Mouse (Mus musculus): ENCODE data around the gene Plekha7. TPM values are rescaled to one million over a fixed set of nuclear protein-coding genes. Genes with fewer than 3 reads are reported as not detected.

Plekha7 gene
- polyA plus RNA-seq, 1 experiment = 10.0 TPM

GRCm38 (mm10) chr7:116164232-116164631 is 143.9 kb downstream of the Plekha7 start:
- 74% methylated on average over 12 of the region's 12 CpGs for WGBS
- H3K4me1 ChIP-seq (ENCODE audit: control insufficient read depth, insufficient read depth, low read length) = no peaks in the 10 kb centered on the region
- no peak for DNase-seq
- H3K4me3 ChIP-seq (replicated peaks; ENCODE audit: extremely low read depth, low read depth, low read length) = no peak overlapping the region
- no peak for TF ChIP-seq POLR2A (IDR thresholded peaks at IDR 0.05; ENCODE audit: borderline replicate concordance, extremely low read depth, low read depth, low read length)
- TF ChIP-seq CTCF (IDR thresholded peaks at IDR 0.05; ENCODE audit: insufficient read depth, low read length) = no peak

GRCm38 (mm10) chr7:116161544-116161943 is 146.6 kb downstream of the Plekha7 start:
- DNase-seq = peak; percentile 28
- Histone ChIP-seq H3K4me1 (ENCODE audit: control insufficient read depth, insufficient read depth, low read length) (no peaks in the 10 kb centered on the region), H3K4me3 (replicated peaks; ENCODE audit: extremely low read depth, low read depth, low read length) (no peak overlapping the region)
- 22% methylated on average over 5 of the region's 5 CpGs for WGBS
- TF ChIP-seq POLR2A (IDR thresholded peaks at IDR 0.05; ENCODE audit: borderline replicate concordance, extremely low read depth, low read depth, low read length) (no peak), CTCF (IDR thresholded peaks at IDR 0.05; ENCODE audit: insufficient read depth, low read length) (peak; percentile 75)

GRCm38 (mm10) chr7:116156894-116157143 is 151.4 kb downstream of the Plekha7 start:
- Histone ChIP-seq H3K4me3 (replicated peaks; ENCODE audit: extremely low read depth, low read depth, low read length) (no peak overlapping the region), H3K4me1 (ENCODE audit: control insufficient read depth, insufficient read depth, low read length) (no peaks in the 10 kb centered on the region)
- TF ChIP-seq CTCF (IDR thresholded peaks at IDR 0.05; ENCODE audit: insufficient read depth, low read length) (no peak), POLR2A (IDR thresholded peaks at IDR 0.05; ENCODE audit: borderline replicate concordance, extremely low read depth, low read depth, low read length) (no peak)
- DNase-seq = no peak
- 76% methylated on average over 14 of the region's 14 CpGs for WGBS

- 58% methylated on average over 17 of the region's 17 CpGs for WGBS
- DNase-seq = no peak
- Histone ChIP-seq H3K4me3 (replicated peaks; ENCODE audit: extremely low read depth, low read depth, low read length) (no peak overlapping the region), H3K4me1 (ENCODE audit: control insufficient read depth, insufficient read depth, low read length) (no peaks in the 10 kb centered on the region)
- no peak for TF ChIP-seq POLR2A (IDR thresholded peaks at IDR 0.05; ENCODE audit: borderline replicate concordance, extremely low read depth, low read depth, low read length)
- 0 out of 2 replicates have a peak, but pooled peaks have one; percentile 1 for TF ChIP-seq CTCF (IDR thresholded peaks at IDR 0.05; ENCODE audit: insufficient read depth, low read length)
Measured at GRCm38 (mm10) chr7:116156072-116156893, 151.9 kb downstream of the Plekha7 start.

GRCm38 (mm10) chr7:116153781-116154368 is 154.3 kb downstream of the Plekha7 start:
- WGBS = 46% methylated on average over 2 of the region's 2 CpGs
- Histone ChIP-seq H3K4me1 (ENCODE audit: control insufficient read depth, insufficient read depth, low read length) (no peaks in the 10 kb centered on the region), H3K4me3 (replicated peaks; ENCODE audit: extremely low read depth, low read depth, low read length) (no peak overlapping the region)
- TF ChIP-seq POLR2A (IDR thresholded peaks at IDR 0.05; ENCODE audit: borderline replicate concordance, extremely low read depth, low read depth, low read length) (no peak), CTCF (IDR thresholded peaks at IDR 0.05; ENCODE audit: insufficient read depth, low read length) (no peak)
- no peak for DNase-seq

- no peak for TF ChIP-seq CTCF (IDR thresholded peaks at IDR 0.05; ENCODE audit: insufficient read depth, low read length)
- TF ChIP-seq POLR2A (IDR thresholded peaks at IDR 0.05; ENCODE audit: borderline replicate concordance, extremely low read depth, low read depth, low read length) = no peak
- H3K4me1 ChIP-seq (ENCODE audit: control insufficient read depth, insufficient read depth, low read length) = no peaks in the 10 kb centered on the region
- WGBS = 62% methylated on average over 4 of the region's 4 CpGs
- no peak overlapping the region for H3K4me3 ChIP-seq (replicated peaks; ENCODE audit: extremely low read depth, low read depth, low read length)
- DNase-seq = no peak
Measured at GRCm38 (mm10) chr7:116149568-116149967, 158.6 kb downstream of the Plekha7 start.

- Histone ChIP-seq H3K4me3 (replicated peaks; ENCODE audit: extremely low read depth, low read depth, low read length) (no peak overlapping the region), H3K4me1 (ENCODE audit: control insufficient read depth, insufficient read depth, low read length) (no peaks in the 10 kb centered on the region)
- no peak for DNase-seq
- WGBS = 94% methylated on average over 2 of the region's 2 CpGs
- no peak for TF ChIP-seq POLR2A (IDR thresholded peaks at IDR 0.05; ENCODE audit: borderline replicate concordance, extremely low read depth, low read depth, low read length)
- no peak for TF ChIP-seq CTCF (IDR thresholded peaks at IDR 0.05; ENCODE audit: insufficient read depth, low read length)
Measured at GRCm38 (mm10) chr7:116147114-116147513, 161.1 kb downstream of the Plekha7 start.

GRCm38 (mm10) chr7:116145030-116145429 is 163.1 kb downstream of the Plekha7 start:
- TF ChIP-seq CTCF (IDR thresholded peaks at IDR 0.05; ENCODE audit: insufficient read depth, low read length) (no peak), POLR2A (IDR thresholded peaks at IDR 0.05; ENCODE audit: borderline replicate concordance, extremely low read depth, low read depth, low read length) (no peak)
- WGBS = 90% methylated on average over 6 of the region's 6 CpGs
- no peak overlapping the region for H3K4me3 ChIP-seq (replicated peaks; ENCODE audit: extremely low read depth, low read depth, low read length)
- H3K4me1 ChIP-seq (ENCODE audit: control insufficient read depth, insufficient read depth, low read length) = no peaks in the 10 kb centered on the region
- DNase-seq = no peak

GRCm38 (mm10) chr7:116137671-116138070 is 170.5 kb downstream of the Plekha7 start:
- no peaks in the 10 kb centered on the region for H3K4me1 ChIP-seq (ENCODE audit: control insufficient read depth, insufficient read depth, low read length)
- TF ChIP-seq CTCF (IDR thresholded peaks at IDR 0.05; ENCODE audit: insufficient read depth, low read length) = no peak
- no peak for TF ChIP-seq POLR2A (IDR thresholded peaks at IDR 0.05; ENCODE audit: borderline replicate concordance, extremely low read depth, low read depth, low read length)
- H3K4me3 ChIP-seq (replicated peaks; ENCODE audit: extremely low read depth, low read depth, low read length) = no peak overlapping the region
- 62% methylated on average over 3 of the region's 3 CpGs for WGBS
- DNase-seq = no peak

GRCm38 (mm10) chr7:116137149-116137548 is 171.0 kb downstream of the Plekha7 start:
- H3K4me3 ChIP-seq (replicated peaks; ENCODE audit: extremely low read depth, low read depth, low read length) = no peak overlapping the region
- H3K4me1 ChIP-seq (ENCODE audit: control insufficient read depth, insufficient read depth, low read length) = no peaks in the 10 kb centered on the region
- 72% methylated on average over 12 of the region's 12 CpGs for WGBS
- DNase-seq = no peak
- TF ChIP-seq CTCF (IDR thresholded peaks at IDR 0.05; ENCODE audit: insufficient read depth, low read length) (no peak), POLR2A (IDR thresholded peaks at IDR 0.05; ENCODE audit: borderline replicate concordance, extremely low read depth, low read depth, low read length) (no peak)

Measured in lung, adult 2 months (tissue).